7 mouse cellular contexts compared by ENCODE assay signal in genomic region chr12:29280081-29280788, GRCm38 (mm10).
DNase-seq lines count a peak whose midpoint lies in the region; ATAC-seq lines count a peak whose summit lies in the region.

No protein-coding gene starts in this region.

- intact Hi-C loops in gastrocnemius, postnatal 36 days (cut with DNase I): no loop called here

- no peaks in the 10 kb centered on the region for H3K9me3 ChIP-seq in liver, embryonic 11.5 days (ENCODE audit: control insufficient read depth, low read length)
- H3K9me3 ChIP-seq in liver, embryonic 12.5 days (replicated peaks): no peaks in the 10 kb centered on the region
- H3K9me3 ChIP-seq in embryonic facial prominence, embryonic 12.5 days: no peaks in the 10 kb centered on the region
- H3K9me3 ChIP-seq in kidney, embryonic 15.5 days (replicated peaks): no peaks in the 10 kb centered on the region

- H3K4me2 ChIP-seq in liver, embryonic 11.5 days: peak overlapping the region; percentile 19
- no peak overlapping the region for H3K4me2 ChIP-seq in liver, embryonic 12.5 days
- peak overlapping the region; percentile 40 for H3K4me2 ChIP-seq in embryonic facial prominence, embryonic 12.5 days (replicated peaks)
- peak overlapping the region; percentile 47 for H3K4me2 ChIP-seq in kidney, embryonic 15.5 days

- no peaks in the 10 kb centered on the region for H3K36me3 ChIP-seq in liver, embryonic 11.5 days (ENCODE audit: control insufficient read depth, insufficient read depth, low read length)
- no peaks in the 10 kb centered on the region for H3K36me3 ChIP-seq in liver, embryonic 12.5 days
- H3K36me3 ChIP-seq in embryonic facial prominence, embryonic 12.5 days: no peaks in the 10 kb centered on the region
- H3K36me3 ChIP-seq in kidney, embryonic 15.5 days: no peaks in the 10 kb centered on the region

- 14% methylated on average over 9 of the region's 9 CpGs for WGBS in liver, embryonic 11.5 days
- 20% methylated on average over 9 of the region's 9 CpGs for WGBS in liver, embryonic 12.5 days (ENCODE audit: insufficient replicate concordance)
- WGBS in embryonic facial prominence, embryonic 12.5 days: 6% methylated on average over 9 of the region's 9 CpGs
- 5% methylated on average over 9 of the region's 9 CpGs for WGBS in kidney, embryonic 15.5 days

- ATAC-seq in liver, embryonic 11.5 days (replicated peaks; ENCODE audit: low FRiP score): no peak
- ATAC-seq in liver, embryonic 12.5 days: no peak
- peak; percentile 65; the same call in 1 of the 2 replicates for ATAC-seq in embryonic facial prominence, embryonic 12.5 days (ENCODE audit: insufficient number of reproducible peaks, insufficient read depth, low FRiP score, low TSS enrichment)
- peak; percentile 48; the same call in 1 of the 2 replicates for ATAC-seq in kidney, embryonic 15.5 days (replicated peaks; ENCODE audit: low FRiP score)

- no peak overlapping the region for H3K4me3 ChIP-seq in liver, embryonic 11.5 days (ENCODE audit: low read depth, low read length)
- H3K4me3 ChIP-seq in liver, embryonic 12.5 days: no peak overlapping the region
- H3K4me3 ChIP-seq in embryonic facial prominence, embryonic 12.5 days: 0 out of 2 replicates have a peak overlapping the region, but pooled peaks have one; percentile 7
- peak overlapping the region; percentile 15 for H3K4me3 ChIP-seq in kidney, embryonic 15.5 days (replicated peaks)

- H3K27ac ChIP-seq in liver, embryonic 11.5 days (ENCODE audit: low read depth, low read length): no peak overlapping the region
- H3K27ac ChIP-seq in liver, embryonic 12.5 days: no peak overlapping the region
- H3K27ac ChIP-seq in embryonic facial prominence, embryonic 12.5 days: peak overlapping the region; percentile 42
- 0 out of 2 replicates have a peak overlapping the region, but pooled peaks have one; percentile 27 for H3K27ac ChIP-seq in kidney, embryonic 15.5 days

- no peaks in the 10 kb centered on the region for H3K27me3 ChIP-seq in liver, embryonic 11.5 days (replicated peaks; ENCODE audit: control insufficient read depth, insufficient read depth, low read length)
- H3K27me3 ChIP-seq in liver, embryonic 12.5 days (replicated peaks): peaks cover 12% of the 10 kb centered on the region
- H3K27me3 ChIP-seq in embryonic facial prominence, embryonic 12.5 days: peaks cover 6% of the 10 kb centered on the region; the same call in 1 of the 2 replicates
- H3K27me3 ChIP-seq in kidney, embryonic 15.5 days: peaks cover 4% of the 10 kb centered on the region; the same call in 1 of the 2 replicates

- no peaks in the 10 kb centered on the region for H3K4me1 ChIP-seq in liver, embryonic 11.5 days (replicated peaks; ENCODE audit: control insufficient read depth, insufficient read depth, low read length)
- no peaks in the 10 kb centered on the region; the same call in 1 of the 2 replicates for H3K4me1 ChIP-seq in liver, embryonic 12.5 days
- H3K4me1 ChIP-seq in embryonic facial prominence, embryonic 12.5 days: peaks cover 17% of the 10 kb centered on the region
- peaks cover 15% of the 10 kb centered on the region for H3K4me1 ChIP-seq in kidney, embryonic 15.5 days

- H3K9ac ChIP-seq in liver, embryonic 11.5 days (ENCODE audit: low read depth, low read length): no peak overlapping the region
- H3K9ac ChIP-seq in liver, embryonic 12.5 days: no peak overlapping the region
- H3K9ac ChIP-seq in embryonic facial prominence, embryonic 12.5 days: peak overlapping the region; percentile 44; the same call in 1 of the 2 replicates
- no peak overlapping the region for H3K9ac ChIP-seq in kidney, embryonic 15.5 days

- no peak for DNase-seq in liver, embryonic 11.5 days (ENCODE audit: low spot score)
- peak; percentile 72 for DNase-seq in lung, postnatal 25 days (ENCODE audit: low spot score)
- peak; percentile 40 to 56 for DNase-seq in right cerebral cortex, postnatal 36 days (ENCODE audit: low spot score in 2 of 2)
- DNase-seq in gastrocnemius, postnatal 36 days: no peak

Comparison
In these comparisons a context has a peak if more than half of its experiments do, and no peak if none do; other contexts are left out.
1. ATAC-seq: peak in embryonic facial prominence, embryonic 12.5 days (single experiment) and kidney, embryonic 15.5 days (single experiment); none in liver, embryonic 11.5 days (single experiment) and liver, embryonic 12.5 days (single experiment).
2. DNase-seq: peak in lung, postnatal 25 days (single experiment) and right cerebral cortex, postnatal 36 days (2 of 2); none in liver, embryonic 11.5 days (single experiment) and gastrocnemius, postnatal 36 days (0 of 2).
3. H3K27ac ChIP-seq: peak in embryonic facial prominence, embryonic 12.5 days (single experiment) and kidney, embryonic 15.5 days (single experiment); none in liver, embryonic 11.5 days (single experiment) and liver, embryonic 12.5 days (single experiment).
4. H3K4me3 ChIP-seq: peak in embryonic facial prominence, embryonic 12.5 days (single experiment) and kidney, embryonic 15.5 days (single experiment); none in liver, embryonic 11.5 days (single experiment) and liver, embryonic 12.5 days (single experiment).